Mouse (Mus musculus) frontal cortex, postnatal 10 days (tissue): ENCODE results near the gene Bin2.

Experiments used
- DNase-seq, 2 experiments: peaks; one replicate each; pipeline ENCODE4 v3.0.0; 2022; ENCODE audit warnings: low spot score in 2 of 2, mixed read lengths in 1 of 2

Gene Bin2

DNA sequence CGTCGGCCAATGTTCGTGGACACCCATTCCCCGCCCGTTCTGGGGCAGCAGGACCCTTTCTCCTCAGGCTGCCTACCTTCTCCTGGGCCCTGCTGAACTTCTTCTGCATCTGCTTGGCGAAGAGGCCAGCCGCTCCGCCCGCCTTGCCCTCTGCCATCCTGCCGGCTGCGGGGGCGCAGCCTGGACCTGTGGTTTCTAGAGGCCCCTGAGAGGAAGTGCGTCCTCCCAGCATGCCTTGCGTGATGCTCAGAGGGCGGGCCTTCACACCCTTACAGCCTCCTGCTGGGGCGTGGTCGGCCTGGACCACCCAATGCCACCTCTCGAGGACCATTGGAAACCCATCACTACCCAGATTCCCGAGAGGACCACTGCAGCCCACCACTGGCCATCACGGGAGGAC is at the start of gene Bin2:
Gene Bin2, minus strand, starts transcription at position 217 of the 400 bp plus-strand sequence.
- DNase-seq, result peak in 1 of 2 experiments; percentile 27

DNA sequence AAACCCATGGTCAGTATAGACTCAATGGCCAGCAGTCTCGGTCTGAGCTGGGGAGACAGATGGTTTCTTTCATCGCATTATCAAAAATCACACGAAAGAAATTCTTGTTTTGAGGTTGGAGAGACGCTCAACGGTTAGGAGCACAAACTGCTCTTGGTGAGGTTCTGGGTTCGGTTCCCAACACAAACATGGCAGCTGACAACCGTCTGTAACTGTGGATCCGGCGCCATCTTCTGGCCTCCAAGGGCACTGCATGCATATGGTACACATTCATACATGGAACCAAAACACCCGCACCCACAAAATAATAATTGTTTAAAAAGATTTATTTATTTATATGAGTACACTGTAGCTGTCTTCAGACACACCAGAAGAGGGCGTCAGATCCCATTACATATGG is 49.2 kb upstream of the Bin2 start:
- no peak for DNase-seq

DNA sequence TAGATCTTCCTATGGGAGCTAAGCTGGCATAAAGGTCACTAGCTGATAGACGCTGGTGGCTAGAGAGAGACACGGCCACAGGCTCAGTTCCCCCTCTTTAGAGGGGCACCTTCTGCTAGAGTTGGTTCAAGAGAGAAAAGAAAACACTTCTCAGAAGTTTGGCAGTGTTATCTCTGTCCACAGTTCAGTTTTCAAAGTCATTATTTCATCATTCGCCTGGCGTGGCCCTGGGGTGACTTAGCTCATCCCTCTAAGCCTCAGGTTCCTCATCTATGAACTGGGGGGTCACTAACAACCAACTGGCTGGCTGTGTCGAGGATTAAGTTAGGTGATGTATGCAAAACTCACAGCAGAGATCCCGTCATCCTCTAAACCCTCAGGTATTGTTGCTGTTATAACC is 48.6 kb upstream of the Bin2 start:
- DNase-seq, result no peak

DNA sequence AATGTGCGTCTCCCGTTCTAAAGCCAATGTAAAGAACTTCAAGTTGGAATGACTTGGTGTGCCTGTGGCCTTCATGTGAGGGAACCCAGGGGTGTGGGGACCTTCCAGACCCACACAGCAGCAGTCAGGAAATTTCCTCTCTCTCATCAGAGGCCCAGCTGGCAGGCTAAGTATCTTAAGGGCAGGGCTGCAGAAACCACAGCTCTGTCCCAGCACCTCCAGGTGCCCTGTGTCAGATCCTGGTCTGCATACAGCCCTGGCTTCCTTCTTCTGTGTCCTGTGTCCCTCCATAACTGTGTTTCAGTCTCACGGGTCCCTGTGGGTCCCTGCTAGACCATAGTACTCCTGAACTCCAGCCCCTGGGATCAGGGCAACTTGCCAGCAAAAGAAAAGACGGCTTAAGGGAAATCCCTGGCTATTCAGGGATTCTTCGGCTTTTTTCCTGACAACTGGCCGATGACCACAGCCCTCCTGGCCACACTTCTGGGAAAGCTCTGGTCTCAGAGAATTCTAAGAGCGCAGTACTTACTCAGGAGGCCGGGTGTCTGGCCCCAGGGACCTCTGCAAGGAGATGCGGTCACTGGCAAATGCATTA is 46.1 kb upstream of the Bin2 start:
- no peak for DNase-seq

DNA sequence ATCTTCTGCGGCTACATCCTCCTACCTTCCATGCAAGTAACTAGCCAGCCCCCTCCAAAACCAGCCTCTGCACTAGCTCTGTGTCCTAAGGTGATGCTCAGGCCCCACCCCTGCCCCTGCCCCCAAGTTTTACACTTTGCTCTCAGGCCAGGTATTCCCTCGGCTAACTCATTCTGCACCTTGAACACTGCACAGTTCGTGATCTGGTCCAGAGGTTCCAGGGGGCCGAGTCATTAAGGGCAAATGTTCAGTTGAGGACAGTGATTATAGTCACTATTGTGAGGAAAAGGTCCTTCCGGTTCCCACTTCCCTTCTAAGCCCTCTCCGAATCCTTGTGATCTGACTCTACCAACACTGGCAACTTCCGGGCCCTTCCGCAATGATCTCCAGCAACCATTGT is 45.1 kb upstream of the Bin2 start:
- DNase-seq, result no peak

DNA sequence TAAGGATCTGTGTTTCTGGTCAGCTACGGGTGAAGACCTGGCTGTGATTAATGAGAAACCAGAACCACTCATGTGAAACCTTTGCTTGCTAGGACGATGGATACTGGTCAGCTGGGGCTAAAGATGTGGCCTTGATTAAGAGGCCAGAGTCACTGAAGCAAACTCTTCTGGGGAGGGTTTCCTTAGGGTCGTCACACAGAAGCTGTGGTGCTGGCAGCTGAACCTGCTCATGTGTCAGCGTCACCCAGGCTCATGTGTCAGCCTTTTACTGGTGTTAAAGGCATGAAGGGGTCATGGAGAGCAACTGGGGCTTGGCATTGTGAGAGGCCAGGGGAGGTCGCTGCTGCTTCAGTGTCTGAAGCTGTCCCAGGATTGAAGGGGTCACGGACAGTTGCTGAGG is 41.5 kb upstream of the Bin2 start:
- DNase-seq, result no peak

DNA sequence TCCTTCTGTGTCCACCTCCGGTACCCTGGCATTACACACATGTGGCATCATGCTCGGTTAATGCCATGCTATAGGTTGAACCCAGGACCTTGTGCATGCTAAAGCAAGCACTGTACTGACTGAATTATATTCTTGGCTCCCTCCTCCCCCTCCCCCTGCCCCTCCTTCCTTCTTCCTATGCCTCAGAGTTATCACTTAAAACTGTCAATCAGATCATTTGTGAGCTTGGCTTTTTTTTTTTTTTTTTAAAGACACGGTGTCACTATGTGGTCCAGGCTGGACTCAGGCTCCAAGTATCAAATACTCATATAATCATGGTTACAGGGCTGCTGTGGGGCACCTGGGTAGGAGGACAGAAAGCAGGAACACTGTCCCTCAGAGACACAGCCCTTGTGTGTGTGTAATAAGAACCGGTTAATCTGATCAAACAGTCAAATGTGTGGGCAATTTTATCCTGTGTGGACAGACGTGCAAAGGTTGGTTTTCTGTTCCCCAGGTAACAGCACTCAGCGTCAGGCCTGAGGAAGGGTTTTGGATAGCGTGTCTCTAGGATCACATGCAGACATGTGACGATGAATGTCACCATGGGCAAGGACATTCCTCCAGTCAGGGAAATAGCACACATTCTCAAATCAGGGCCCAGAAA is 39.2 kb upstream of the Bin2 start:
- DNase-seq, result no peak

DNA sequence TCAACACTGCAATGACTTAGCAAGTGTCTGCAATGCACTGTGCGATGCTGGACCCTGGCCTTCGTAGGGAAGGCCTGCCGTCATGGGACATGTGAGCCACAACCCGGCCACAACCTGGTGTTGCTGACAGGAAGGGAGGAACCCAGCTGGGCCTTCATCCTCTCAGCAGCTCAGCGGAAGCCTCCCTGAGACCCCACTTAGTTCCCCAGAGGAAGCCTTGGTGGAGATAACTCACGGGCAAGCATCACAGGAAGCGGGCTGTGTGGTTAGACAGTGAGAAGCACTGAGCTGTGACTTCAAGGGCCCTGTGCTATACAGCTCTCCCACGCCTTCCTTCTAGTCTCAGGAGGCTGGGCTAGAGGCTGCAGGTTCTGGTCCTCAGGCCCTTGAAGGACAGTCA is 36.9 kb upstream of the Bin2 start:
- DNase-seq, result no peak

DNA sequence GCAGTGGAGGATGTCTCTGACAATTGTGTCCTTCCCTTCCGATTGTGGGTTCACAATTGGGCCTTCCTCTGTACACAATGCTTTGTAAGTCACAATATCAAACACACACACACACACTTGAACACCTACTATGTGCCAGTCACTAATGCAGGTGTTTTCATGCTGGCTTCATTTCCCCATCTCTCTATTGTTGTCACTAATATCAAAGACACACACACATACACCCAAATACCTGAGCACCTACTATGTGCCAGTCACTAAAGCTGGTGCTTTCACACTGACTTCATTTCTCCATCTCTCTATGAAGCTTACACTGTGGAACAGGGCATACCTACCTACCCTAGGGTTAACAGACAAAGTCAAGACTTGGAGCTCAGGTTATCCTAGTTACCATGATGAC is 36.0 kb upstream of the Bin2 start:
- DNase-seq, result no peak

DNA sequence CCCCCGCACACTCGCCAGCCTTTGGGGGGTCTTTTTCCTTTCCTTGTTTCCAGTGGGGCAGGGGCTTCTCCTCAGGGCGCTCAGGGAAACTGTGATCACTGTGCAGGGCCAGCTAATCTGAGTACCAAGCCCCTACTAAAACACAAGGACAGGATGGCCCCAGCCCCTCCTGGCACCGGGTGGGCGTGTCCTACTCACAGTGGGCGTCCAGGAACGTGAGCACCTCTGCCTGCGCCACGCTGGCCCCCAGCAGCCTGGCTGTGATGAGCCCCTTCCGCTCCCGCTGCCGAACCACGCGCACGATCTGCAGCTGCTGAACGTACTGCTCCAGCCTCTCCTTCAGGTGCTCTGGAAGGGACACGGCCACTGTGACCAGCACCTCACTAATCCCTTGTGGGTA is 34.6 kb upstream of the Bin2 start:
- no peak for DNase-seq

DNA sequence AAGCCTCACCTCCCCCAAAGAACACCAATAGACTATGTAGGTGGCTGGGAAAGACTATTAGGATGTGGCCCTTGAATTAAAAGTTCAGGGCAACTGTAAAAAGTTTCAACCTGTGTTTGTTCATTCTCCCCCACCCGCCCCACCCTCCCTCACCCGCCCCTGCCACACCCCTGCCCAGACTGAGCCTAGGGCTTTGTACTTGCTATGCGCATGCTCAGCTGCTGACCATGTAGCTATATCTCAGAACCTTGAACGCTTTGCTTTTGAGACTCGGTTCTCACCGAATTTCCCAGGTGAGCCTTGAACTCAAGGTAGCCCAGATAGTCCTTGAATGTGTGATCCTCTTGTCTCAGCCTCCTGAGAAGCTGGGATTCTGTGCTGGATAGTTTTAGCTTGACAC is 32.5 kb upstream of the Bin2 start:
- no peak for DNase-seq

DNA sequence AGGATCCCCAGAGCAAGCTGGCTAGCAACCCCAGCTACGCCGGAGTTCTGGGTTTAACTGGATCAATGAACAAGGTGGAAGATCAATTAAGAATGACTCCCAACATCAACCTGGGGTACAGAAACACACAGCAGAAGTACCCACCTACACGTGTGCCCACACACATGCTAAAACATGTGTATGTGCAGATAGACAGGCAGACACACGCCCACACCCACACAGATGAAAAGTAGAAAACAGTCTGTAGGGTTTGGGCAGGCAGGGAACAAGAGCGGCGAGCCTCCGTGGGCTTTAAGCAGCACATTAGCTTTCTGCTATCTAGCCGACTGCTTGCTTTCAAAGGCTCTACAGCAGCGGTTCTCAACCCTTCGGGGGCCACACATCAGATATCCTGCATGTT is 31.8 kb upstream of the Bin2 start:
- no peak for DNase-seq

DNA sequence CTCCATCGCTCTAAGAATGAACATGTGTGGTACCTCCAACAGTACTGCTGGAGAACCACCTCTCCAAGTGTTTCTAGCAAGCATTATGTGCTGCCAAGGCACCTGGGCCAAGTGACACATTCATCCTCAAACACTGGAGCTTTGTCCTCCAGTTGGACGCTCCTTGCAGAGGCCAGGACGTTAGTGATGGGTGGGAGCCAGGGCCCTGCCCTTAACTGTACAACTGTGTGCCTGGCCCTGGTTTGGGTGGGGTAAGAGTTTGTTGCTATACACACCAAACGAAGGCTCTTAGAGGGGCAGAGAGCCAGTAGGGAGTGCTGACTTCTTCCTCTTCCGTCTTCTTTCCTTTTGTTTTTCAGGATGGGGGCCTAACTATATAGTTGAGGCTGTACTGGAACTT is 31.1 kb upstream of the Bin2 start:
- DNase-seq, result no peak

DNA sequence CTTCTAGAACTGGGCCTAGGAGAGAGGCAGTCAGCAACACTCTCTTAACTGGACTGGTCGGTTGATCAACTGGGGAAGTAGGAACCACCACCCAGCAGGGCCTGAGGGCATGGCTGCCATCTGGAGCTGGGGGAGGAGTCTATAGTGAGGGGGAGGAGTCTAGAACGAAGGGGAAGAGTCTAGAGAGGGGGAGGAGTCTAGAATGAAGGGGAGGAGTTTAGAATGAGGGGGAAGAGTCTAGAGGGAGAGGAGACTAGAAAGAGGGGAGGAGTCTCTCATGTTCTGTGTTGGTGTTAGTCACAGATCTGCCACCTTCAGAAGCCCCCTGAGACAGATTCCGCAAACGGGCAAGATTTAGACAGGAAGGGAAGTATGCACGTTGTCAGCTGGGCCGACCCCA is 30.0 kb upstream of the Bin2 start:
- DNase-seq, result no peak

DNA sequence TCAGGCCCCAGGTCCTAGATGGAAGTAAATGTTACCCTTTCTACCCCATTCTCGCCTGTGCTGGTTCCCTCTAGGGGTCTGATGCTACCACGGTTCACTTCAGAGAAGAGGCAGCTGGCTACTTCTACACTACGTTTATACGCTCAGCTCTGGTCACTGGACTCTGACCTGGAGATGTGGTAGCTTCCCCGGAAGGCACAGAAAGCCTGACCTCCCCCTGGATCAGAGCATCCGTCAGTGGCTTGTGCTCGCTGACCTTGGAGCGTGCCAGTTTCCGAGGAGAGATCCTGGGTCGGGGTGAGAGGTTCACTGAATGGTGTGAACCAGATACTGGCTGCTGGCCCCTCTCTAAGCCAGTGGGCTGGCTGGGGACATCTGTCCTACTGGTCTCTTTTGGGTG is 28.7 kb upstream of the Bin2 start:
- DNase-seq, result no peak

DNA sequence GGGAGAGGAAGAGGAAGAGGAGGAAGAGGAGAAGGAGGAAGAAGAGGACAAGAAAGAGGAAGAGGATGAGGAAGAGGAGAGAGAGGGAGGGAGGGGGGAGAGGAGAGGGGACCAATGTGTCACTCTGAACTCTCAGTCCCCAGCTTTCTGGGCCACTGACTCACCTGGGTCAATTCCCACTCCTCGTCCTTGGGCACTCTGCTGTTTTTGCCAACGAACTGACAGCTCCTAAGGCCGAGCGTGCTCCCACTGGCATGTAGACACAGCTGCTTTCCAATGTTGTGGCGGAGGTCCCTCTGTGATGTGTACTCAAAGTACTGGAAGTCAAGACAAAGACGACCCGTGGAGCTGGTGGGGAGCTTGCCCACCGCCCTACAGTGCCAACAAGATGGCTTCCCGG is 25.1 kb upstream of the Bin2 start:
- DNase-seq, result no peak

DNA sequence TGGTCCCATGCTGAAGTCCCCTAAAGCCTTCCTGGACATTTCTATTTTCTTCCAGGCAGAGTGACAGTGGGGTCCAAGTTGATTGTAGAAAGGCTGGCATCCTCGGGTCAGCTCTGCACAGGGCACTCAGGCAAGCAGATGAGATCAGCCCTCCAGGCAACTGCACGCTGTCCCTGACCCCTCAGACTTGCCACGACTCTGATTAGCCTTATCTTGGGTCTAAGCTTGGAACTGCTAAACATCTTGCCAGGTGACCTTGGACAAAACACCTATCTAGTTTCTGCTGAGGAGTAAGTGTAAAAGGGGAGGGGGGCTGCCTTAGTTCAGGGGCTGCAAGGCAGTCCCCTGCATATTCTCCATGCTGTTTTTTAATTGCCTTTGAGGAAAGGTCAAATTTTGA is 22.6 kb upstream of the Bin2 start:
- DNase-seq, result no peak

DNA sequence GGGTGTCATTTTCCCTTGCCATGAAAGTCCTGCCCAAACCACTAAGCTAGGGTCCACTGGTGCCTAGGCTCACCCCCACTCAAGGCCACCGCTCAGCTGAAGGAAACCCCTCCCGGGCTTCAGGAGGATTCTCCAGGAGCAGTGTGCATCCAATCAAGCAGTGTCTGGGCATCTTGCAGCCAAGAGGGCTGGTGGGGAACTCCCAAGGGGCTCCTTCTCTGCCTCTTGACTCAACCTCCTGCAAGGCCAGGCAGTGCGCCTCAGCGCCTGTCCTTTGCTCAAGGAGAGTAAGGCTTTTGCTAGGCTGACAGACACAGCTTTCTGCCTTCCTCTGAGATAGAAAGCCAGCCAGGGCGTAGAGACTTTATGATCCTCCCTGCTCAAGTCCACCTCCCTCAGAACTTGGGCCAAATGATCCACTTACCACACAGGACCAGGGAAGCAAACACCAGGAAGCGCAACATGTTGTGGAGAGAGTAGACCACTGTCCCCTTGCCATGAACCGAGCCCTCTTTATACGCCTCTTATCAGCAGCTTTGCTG is 18.1 kb upstream of the Bin2 start, which contains the start of gene Cela1:
Gene Cela1, minus strand, starts transcription at position 492 of the 542 bp plus-strand sequence.
- DNase-seq, result no peak

DNA sequence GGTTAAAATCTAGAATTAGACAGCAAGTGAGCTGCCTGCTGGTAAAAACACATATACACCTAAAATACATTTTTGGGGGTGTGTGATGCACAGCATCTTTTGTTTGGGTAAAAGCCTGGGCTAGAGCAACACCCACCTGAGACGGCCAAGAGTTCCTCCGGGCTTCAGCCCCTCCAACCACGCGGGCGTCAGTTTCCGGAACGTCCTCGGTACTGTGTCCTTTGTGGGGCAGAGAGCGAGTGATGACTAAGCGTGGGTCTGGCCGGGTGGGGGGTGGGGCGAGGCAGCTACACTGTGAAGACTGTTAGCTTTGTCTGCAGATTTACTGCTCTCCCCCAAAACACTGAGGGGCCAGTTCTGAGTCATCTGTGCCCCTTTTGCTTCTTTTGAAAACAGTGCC is 17.6 kb upstream of the Bin2 start:
- no peak for DNase-seq

DNA sequence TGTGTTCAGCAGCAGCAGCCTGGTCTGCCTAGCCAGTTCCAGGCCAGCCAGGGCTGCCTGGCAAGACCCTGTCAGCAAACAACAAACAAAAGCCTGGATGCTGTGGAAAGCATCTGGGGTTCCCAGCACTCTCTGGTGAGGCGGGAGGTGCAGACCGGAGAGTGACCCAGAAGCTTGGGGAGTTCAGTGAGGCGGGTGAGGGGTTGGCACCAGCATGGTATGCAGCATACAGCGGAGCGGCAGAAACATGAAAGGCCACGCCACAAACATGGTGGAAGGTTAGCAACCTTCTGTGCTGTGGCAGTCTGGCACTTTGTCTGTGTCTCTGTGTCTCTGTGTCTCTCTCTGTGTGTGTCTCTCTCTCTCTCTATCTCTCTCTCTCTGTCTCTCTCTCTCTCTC is 17.1 kb upstream of the Bin2 start:
- DNase-seq, result no peak

DNA sequence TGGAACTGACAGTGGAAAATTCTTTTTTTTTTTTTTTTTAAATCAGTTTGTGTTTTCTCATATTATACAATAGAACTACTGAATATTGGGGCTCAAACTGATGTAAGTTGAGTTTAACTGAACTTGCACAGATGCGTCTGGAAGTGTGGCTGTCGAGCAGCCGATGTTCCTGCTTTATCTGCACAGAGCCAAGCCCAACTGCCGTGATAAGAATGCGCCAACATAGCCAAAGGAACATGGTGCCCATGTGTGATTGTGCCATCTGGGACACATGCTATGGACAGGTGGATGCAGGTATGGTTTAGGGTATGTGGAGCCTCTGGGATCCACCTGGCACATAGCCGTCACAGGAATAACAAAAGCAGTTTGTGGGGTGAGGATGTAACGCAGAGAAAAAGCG is 16.5 kb upstream of the Bin2 start:
- DNase-seq, result no peak

DNA sequence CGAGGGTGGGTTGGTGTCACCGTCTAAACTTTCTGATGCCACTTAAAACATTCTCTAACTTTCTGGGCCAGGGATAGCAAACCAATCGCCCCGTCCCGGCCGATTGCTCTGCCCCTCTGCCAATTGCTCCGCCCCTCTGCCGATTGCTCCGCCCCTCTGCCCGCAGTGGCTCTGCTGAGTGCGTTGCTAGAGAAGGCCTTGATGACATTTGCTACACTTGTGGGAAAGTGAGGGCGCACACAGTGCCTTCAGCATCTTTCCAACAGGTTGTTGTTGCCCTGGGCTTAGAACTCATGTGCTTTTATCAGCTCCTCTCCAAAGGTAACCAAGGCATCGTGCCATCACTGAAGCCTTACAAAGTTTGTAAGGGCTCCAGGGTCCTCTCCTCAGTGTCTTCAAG is 15.9 kb upstream of the Bin2 start:
- DNase-seq, result no peak

DNA sequence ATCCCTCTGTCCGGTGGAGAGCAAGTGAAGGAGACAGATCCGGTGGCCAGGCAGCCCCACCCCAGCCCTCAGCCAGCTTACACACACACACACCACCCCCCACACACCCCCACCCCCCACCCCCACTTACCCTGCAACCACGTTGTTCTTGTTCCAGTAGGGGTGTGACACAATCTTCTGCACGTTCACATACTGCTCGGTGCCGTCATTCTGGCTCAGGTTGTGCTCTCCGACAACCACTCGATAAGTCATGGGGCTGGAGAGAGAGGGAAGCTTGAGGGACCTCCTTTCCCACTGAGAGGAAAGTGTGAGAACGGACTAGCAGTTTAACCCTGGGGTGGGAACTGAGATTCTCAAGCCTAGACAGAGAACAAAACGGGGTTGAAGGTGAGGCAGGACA is 15.1 kb upstream of the Bin2 start:
- DNase-seq, result no peak

DNA sequence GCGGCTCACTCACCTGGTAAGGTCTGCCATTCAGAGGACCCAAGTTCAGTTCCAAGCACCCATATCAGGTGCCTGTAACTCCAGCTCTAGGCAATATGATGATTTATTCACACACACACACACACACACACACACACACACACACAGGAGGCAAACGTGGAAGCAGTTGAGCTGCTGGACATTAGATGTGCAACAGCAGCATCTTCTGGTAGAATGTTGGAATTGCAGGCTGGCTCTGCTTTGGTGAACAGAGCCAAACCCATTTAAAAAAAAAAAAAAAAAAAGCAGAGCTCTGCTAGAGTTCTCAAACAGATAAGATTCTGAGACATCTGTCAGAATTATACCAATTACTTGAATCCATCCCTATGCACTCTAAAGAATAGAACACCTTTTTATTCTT is 13.7 kb upstream of the Bin2 start:
- peak; percentile 42 to 76 for DNase-seq
